Mouse (Mus musculus) urinary bladder, postnatal 36 days (tissue): ENCODE data around the gene Bbs5.
"Not testable (repeated sequence)": the region's sequence is repeated elsewhere in the genome, so short reads cannot be mapped to it uniquely, and the experiment has no call there.

ENCODE experiments used
- DNase-seq, 2 experiments: peaks; one replicate each; pipeline ENCODE4 v3.0.0; 2022; ENCODE audit warnings: low spot score in 2 of 2, mixed read lengths in 1 of 2

Bbs5 gene

DNA sequence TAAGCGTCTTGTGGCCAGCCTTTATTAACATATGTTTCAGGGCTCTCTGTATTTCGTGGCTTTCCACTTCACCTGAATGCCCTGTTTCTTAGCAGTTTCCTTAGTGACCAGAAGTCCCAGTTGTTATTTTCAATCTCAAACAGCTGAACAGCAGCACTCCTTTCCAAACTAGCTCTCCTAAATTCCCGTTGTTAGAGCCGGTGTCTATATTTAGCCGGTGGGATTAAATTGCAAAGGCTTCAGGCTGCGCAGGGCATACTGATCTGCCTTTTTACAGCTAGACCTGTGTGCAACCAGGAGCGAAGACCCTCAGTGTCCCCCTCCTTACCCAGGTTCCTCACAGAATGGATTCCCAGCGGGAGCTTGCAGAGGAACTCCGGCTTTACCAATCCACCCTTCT lies 22.9 kb downstream of the Bbs5 start, which contains the start of gene Klhl41:
Gene Klhl41, plus strand, starts transcription at position 268 of the 400 bp plus-strand sequence.
- DNase-seq, result no peak

DNA sequence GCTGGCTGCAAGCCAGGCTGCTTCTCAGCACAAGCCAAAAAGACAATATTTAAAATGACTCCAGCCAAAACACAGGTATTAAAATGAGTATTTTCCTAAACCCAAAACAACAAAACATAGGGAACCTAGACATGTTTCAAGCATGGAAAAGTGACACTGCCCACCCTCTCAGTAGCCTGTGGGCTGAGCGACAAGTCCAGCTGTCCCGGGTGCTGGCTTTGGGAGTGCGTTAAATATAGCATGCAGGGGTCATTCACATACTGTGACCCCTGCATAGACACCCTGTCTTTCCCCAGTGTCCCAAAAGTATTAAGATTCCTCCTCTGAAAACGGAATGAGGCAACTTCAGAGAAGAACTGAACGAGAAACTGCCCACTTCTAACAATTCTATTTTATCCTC lies 26.8 kb downstream of the Bbs5 start:
- no peak for DNase-seq

DNA sequence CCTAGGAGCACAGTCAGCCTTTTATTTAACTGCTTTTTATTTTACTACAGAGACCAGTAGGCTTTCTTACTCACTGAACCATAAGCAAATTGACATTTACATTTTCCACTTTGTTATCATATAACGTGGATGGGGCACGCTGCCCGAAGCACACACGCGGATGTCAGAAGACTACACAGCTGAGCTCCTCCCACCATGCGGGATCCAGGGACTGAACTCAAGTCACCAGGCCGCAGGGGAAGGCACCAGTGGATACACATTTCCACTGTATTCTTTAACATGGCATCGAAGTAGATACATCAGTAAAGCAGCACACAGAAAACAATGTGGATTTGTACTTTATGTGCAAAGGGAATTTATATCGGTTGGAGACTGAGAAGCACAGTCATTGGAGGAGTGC lies 28.3 kb downstream of the Bbs5 start:
- no peak for DNase-seq

DNA sequence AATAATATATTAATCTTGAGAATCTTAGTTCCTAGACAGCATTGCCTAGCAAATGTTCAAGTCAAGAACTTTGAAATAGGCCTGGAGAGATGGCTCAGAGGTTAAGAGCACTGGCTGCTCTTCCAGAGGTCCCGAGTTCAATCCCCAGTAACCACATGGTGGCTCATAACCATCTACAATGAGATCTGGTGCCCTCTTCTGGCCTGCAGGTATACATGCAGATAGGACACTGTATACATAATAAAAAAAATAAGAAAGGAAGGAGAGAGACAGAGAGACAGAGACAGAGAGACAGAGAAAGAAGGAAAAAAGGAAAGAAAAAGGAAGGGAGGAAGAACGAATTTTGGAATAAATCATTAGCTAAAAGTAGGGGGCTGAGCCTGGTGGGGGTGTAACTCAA lies 29.7 kb downstream of the Bbs5 start:
- no peak for DNase-seq

DNA sequence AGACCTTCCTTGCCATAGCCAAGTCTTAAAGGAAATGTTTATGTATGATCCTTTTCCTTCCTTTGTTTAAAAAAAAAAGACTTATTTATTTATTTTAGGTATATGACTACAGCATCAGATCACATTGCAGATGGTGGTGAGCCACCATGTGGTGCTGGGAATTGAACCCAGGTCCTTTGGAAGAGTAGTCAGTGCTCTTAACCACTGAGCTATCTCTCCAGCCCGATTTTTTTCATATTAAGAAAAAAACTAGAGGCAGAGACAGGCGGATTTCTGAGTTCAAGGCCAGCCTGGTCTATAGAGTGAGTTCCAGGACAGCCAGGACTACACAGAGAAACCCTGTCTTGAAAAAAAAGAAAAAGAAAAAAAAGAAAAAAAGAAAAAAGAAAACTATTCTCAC lies 30.2 kb downstream of the Bbs5 start:
- DNase-seq, result not testable (repeated sequence)

DNA sequence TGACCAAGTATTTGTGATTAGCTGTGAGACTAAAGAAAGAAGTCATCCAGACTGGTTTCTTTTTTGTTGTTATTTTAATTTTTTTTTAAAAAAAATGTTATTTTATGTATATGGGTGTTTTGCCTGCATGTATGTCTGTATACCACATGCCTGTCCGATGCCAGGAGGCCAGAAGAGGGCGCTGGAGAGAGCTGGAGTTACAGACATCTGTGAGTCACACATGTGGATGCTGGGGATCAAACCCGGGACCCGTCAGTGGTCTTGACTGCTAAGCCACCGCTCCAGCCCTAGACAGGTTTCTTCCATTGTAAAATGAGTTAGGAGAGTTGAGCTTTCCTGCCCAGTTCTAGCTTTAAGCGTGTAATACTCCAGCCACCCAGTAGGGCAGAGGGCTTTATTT lies 33.0 kb downstream of the Bbs5 start:
- no peak for DNase-seq

DNA sequence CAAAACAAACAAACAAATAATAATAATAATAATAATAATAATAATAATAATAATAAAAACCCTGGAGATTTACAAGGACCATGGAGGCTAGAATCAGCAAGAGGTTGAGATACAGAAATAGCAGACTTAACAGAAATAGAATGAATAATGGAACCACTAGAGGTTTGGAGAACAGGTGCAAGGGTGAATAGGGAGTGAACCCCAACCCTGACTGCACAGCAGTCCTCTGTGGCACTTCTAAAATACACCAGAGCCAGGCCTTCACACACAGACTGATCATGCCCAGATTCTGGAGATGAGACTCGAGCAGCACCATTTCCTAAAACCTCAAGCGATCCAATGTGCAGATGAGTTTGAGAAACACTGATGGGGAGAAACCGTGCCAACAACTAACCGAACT lies 35.0 kb downstream of the Bbs5 start:
- no peak for DNase-seq

DNA sequence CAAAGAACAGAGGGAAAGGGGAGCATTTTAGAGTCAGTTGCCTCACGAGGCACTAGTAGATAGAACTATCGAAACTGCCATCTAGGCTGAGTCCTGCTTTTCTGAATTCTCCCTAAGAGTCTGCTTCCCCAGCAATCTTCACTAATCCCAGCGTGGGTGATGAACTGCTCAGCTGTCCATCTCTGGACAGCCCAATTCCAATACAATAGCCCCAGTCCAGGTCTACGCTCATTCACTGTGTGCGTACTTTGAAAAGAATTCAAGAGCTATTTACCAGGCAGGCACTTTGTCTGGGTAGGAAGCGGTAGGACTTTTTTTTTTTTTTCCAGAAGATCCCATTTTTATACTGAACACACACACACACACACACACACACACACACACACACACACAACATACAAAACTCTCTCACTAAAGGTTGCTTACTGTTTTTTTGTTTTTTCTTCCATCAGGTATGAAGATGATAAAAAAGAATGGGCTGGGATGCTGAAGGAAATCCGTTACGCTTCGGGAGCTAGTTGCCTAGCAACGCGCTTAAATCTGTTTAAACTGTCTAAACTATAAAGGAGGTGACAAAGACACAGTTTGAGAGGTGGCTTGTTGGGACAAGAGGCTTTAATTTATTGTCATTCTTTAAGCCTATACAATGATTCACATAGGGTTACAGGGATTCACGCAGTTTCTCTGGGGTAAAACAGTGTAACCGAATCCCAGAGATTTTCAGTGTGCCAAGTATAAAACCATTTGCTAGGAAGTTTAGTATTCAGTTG lies 36.2 kb downstream of the Bbs5 start:
- DNase-seq, result no peak

DNA sequence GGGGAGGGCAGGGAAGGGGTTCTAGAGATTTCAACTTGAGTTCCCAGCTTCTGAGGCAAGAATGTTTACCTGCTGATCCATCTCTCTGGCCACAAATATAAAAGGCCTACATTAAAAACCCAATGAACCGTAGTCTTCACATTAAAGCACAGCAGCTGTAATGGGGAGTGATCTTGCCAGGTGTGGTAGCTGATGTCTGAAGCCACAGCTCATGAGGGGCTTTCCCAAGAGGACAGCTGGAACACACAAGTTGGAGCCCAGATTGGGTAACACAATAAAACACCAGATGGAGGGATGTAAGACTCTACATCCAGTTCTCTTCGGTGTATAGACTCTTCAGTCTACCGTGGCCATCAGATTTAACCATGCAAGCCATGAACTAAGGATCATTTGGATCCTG lies 37.5 kb downstream of the Bbs5 start:
- no peak for DNase-seq

DNA sequence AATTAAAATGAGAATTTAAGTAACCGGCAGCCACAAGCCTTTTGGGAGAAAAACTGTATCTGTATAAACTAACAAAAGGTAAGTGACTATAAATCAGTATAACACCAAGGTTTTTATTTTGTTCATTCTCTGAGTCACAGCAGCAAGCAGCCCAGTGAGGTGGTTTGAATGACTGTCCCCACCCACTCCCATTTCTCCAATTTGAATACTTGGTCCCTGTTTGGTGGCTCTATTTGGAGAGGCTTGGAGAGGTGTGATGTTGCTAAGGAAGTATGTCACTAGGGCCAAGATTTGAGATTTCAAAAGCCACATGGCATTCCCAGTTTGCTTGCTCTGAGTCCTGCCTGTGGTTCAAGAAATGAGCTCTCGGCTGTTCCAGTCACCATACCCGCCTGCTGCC lies 43.2 kb downstream of the Bbs5 start:
- DNase-seq, result no peak

DNA sequence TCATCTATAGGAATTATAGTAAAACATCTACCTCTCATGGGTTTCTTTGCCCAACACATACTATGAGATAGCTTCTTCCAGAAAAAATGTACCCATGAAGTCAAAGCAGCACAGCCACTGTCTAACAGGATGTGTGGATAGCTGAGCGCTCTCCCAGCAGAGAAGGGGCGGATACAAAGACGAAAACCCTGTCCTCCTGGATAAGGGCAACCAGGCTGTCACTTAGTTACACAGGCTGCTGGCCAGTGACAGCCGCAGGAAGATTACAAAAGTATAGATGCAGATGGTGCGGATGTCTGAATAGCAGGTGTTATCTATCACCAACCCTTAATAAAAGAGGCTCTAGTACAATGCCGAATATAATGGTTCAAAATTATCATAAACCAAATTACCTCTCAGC lies 43.9 kb downstream of the Bbs5 start:
- DNase-seq, result no peak

DNA sequence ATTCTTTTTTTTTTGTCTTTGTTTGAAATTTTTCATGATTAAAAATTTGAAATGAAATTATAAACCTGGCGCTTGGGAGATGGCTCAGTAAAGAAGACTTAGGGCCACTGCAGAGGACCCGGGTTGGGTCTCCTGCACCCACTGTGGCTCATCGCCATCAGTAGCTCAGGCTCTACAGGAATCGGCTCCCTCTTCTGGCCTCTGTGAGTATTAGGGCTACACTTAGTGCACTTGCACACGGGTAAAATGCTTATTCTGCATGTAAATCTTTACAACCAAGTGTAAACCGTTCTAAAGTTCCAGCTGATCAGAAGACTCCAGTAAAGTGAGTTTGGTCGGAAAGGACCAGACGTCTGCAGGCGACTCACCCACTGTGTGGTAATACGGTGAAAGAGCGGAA lies 46.5 kb downstream of the Bbs5 start:
- no peak for DNase-seq

DNA sequence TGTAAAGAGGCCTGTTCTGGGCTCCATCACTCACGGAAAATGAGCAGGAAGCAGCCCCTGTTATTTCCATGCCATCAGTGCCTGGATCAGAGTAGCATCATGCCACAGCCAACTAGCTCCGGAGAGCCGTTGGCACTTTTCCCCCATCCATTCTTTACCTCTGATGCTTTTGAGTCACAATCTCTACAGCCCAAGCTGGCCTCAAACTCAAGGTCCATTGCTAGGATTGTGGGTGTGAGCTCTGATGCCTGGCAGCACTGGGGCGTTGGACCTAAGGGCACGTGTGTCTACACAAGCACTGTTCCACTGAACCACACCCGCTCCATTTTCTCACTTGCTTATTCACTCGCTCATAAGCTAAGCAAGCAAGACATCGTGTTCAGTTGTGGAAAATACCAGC lies 53.5 kb downstream of the Bbs5 start:
- DNase-seq, result no peak

DNA sequence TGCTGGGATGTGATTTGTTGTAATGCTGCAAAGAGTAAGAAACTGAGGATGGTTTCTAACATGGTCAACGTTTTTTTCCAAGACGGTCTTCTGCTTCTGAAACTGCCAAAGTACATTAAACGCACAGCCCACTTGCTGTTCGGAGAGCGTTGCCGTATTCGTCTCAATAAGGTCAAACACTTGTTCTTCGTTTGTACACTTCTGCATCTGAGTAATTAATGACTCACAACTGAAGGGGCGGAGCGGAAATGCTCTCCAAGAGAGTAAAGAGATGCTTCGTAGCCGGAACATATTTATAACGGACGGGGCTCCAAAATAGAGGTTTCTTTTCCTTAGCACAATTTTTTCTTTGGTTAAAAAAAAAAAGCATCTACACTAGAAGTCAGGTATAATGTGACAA lies 65.2 kb downstream of the Bbs5 start:
- DNase-seq, result no peak

DNA sequence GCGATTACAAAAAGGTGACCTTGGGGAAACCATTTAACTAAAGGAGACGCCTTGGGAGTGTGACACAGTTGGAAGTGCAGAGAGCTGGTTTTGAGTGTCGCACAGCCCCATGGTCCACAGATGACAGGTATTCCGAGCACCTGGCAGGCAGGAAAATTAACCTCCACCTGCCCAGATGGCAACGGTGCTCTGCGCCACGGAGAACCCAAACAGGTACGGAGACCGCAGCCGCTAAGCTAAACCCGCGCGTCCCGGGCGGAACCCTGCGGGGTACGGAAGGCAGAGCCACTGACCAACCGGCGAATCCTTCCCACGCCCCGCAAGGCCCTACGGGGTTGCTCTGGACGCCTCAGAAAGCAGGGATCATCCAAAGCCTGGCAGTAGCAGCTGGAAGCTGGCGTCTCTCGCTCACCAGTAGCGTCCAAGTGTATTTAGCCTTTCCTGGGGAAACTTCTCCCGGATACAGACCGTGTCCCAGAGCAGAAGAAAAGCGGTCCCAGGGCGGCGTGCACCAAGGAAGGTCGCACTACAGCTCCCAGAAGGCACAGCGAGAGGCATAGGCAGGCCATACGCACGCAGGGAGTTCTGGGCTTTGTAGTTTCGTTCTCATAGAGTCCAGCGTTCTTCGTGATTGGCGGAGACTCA lies 66.1 kb downstream of the Bbs5 start, which contains the start of gene Fastkd1:
Gene Fastkd1, minus strand, starts transcription at position 536 of the 645 bp plus-strand sequence.
- DNase-seq, result peak; percentile 71 to 82

DNA sequence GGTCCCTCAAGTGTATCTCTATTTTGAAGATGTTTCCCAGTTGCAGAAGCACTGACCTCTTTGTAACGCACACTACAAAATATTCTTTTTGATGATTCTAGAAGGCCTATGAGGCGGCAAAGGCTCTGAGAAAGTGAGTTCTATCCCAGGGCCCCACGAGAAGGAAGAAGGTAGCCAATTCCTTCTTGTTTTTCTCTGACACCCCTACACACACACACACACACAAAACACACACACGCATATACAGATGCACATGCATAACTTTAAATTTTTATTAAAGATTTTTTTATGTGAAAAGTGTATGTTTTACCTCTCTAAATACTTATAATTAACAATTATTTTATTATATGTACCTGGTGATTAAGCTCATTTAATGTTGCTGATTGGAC lies 66.6 kb downstream of the Bbs5 start:
- no peak for DNase-seq

DNA sequence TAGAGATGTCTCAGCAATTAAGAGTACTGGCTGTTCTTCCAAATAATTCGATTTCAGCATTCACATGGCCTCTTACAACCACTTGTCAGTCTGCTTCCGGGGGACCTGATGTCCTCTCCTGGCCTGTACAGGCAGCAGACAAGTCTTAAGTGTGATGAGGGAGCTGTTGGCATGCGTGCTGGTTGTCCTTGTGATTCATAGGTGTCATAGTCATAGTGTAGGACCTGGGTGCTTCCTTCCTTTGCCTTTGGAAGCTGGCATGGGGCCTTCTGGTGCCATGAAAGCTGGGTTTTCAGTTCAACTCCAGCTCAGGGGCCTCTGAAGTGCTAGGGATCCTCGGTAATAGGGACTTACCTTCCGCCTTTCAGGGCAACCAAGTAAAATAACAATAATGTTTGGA lies 67.2 kb downstream of the Bbs5 start:
- DNase-seq, result no peak

DNA sequence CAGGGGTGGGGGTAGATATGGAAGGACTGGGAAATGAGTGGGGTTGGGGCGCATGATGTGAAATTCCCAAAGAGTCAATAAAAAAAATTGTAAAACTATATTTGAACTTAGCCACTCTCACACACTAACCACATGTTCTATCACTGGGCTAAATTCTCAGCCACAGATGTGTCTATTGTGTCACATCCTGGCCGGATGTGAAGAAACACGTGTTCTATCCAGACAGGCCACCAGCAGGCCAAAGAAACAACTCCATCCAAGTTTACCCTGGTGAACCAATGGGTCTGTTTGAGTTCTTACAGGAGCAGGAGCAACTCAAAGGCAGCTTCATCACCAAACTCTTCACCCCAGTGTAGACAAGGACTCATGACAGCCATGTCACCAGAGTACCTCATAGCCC lies 69.5 kb downstream of the Bbs5 start:
- DNase-seq, result no peak
